Mouse (Mus musculus): ENCODE results near the gene Zfp341. TPM values are rescaled to one million over a fixed set of nuclear protein-coding genes. Genes with fewer than 3 reads are reported as not detected.

Zfp341 gene
- polyA plus RNA-seq, 1 experiment from 2014 or later, result 0.83 TPM

GRCm38 (mm10) chr2:154572996-154573395 is 40.1 kb upstream of the Zfp341 start:
- no peak overlapping the region for H3K27ac ChIP-seq
- H3K9ac ChIP-seq, result no peak overlapping the region
- H3K27me3 ChIP-seq (replicated peaks), result no peaks in the 10 kb centered on the region
- H3K9me3 ChIP-seq, result no peaks in the 10 kb centered on the region
- H3K4me1 ChIP-seq, result peaks cover 21% of the 10 kb centered on the region
- H3K4me2 ChIP-seq, result no peak overlapping the region
- WGBS, result 79% methylated on average over 3 of the region's 3 CpGs
- H3K4me3 ChIP-seq (replicated peaks), result no peak overlapping the region
- no peaks in the 10 kb centered on the region for H3K36me3 ChIP-seq
- ATAC-seq (ENCODE audit: insufficient read depth, low FRiP score, low read depth), result no peak

- no peaks in the 10 kb centered on the region for H3K27me3 ChIP-seq (replicated peaks)
- 79% methylated on average over 7 of the region's 7 CpGs for WGBS
- ATAC-seq (ENCODE audit: insufficient read depth, low FRiP score, low read depth), result no peak
- H3K4me2 ChIP-seq, result no peak overlapping the region
- H3K9ac ChIP-seq, result no peak overlapping the region
- no peaks in the 10 kb centered on the region for H3K36me3 ChIP-seq
- H3K27ac ChIP-seq, result no peak overlapping the region
- H3K9me3 ChIP-seq, result no peaks in the 10 kb centered on the region
- no peak overlapping the region for H3K4me3 ChIP-seq (replicated peaks)
- peaks cover 12% of the 10 kb centered on the region; the same call in 1 of the 2 replicates for H3K4me1 ChIP-seq
Observed at GRCm38 (mm10) chr2:154574271-154574670, 38.8 kb upstream of the Zfp341 start.

GRCm38 (mm10) chr2:154576876-154577743 is 36.0 kb upstream of the Zfp341 start:
- ATAC-seq (ENCODE audit: insufficient read depth, low FRiP score, low read depth), result no peak
- Histone ChIP-seq H3K9me3 (no peaks in the 10 kb centered on the region), H3K27me3 (replicated peaks) (no peaks in the 10 kb centered on the region), H3K27ac (no peak overlapping the region), H3K36me3 (no peaks in the 10 kb centered on the region), H3K4me2 (no peak overlapping the region), H3K9ac (no peak overlapping the region), H3K4me3 (replicated peaks) (no peak overlapping the region), H3K4me1 (no peaks in the 10 kb centered on the region)
- WGBS, result 63% methylated on average over 12 of the region's 12 CpGs

GRCm38 (mm10) chr2:154577744-154578067 is 35.4 kb upstream of the Zfp341 start:
- WGBS, result 88% methylated on average over 6 of the region's 6 CpGs
- no peaks in the 10 kb centered on the region for H3K27me3 ChIP-seq (replicated peaks)
- no peak overlapping the region for H3K27ac ChIP-seq
- no peaks in the 10 kb centered on the region for H3K36me3 ChIP-seq
- H3K4me2 ChIP-seq, result no peak overlapping the region
- no peaks in the 10 kb centered on the region for H3K4me1 ChIP-seq
- no peak for ATAC-seq (ENCODE audit: insufficient read depth, low FRiP score, low read depth)
- H3K9me3 ChIP-seq, result no peaks in the 10 kb centered on the region
- H3K4me3 ChIP-seq (replicated peaks), result no peak overlapping the region
- H3K9ac ChIP-seq, result no peak overlapping the region

- H3K27me3 ChIP-seq (replicated peaks), result no peaks in the 10 kb centered on the region
- H3K4me3 ChIP-seq (replicated peaks), result no peak overlapping the region
- H3K4me2 ChIP-seq, result no peak overlapping the region
- no peak overlapping the region for H3K27ac ChIP-seq
- 77% methylated on average over 8 of the region's 8 CpGs for WGBS
- no peaks in the 10 kb centered on the region for H3K9me3 ChIP-seq
- H3K36me3 ChIP-seq, result no peaks in the 10 kb centered on the region
- no peak for ATAC-seq (ENCODE audit: insufficient read depth, low FRiP score, low read depth)
- H3K4me1 ChIP-seq, result peaks cover 4% of the 10 kb centered on the region; the same call in 1 of the 2 replicates
- H3K9ac ChIP-seq, result no peak overlapping the region
Observed at GRCm38 (mm10) chr2:154580586-154580985, 32.5 kb upstream of the Zfp341 start.

- Histone ChIP-seq H3K4me1 (peaks cover 4% of the 10 kb centered on the region; the same call in 1 of the 2 replicates), H3K4me2 (no peak overlapping the region), H3K9me3 (no peaks in the 10 kb centered on the region), H3K36me3 (no peaks in the 10 kb centered on the region), H3K27me3 (replicated peaks) (no peaks in the 10 kb centered on the region), H3K9ac (no peak overlapping the region), H3K27ac (no peak overlapping the region), H3K4me3 (replicated peaks) (no peak overlapping the region)
- ATAC-seq (ENCODE audit: insufficient read depth, low FRiP score, low read depth), result no peak
- 68% methylated on average over 1 of the region's 1 CpGs for WGBS
Observed at GRCm38 (mm10) chr2:154581421-154581820, 31.7 kb upstream of the Zfp341 start.

- Histone ChIP-seq H3K4me2 (no peak overlapping the region), H3K9me3 (no peaks in the 10 kb centered on the region), H3K9ac (no peak overlapping the region), H3K27ac (no peak overlapping the region), H3K36me3 (peaks cover 5% of the 10 kb centered on the region), H3K4me1 (peaks cover 4% of the 10 kb centered on the region; the same call in 1 of the 2 replicates), H3K27me3 (replicated peaks) (no peaks in the 10 kb centered on the region), H3K4me3 (replicated peaks) (no peak overlapping the region)
- ATAC-seq (ENCODE audit: insufficient read depth, low FRiP score, low read depth), result peak; percentile 67; the same call in 1 of the 2 replicates
- WGBS, result 50% methylated on average over 15 of the region's 15 CpGs
Observed at GRCm38 (mm10) chr2:154583906-154584872, 28.9 kb upstream of the Zfp341 start.

GRCm38 (mm10) chr2:154584931-154585601 is 28.0 kb upstream of the Zfp341 start:
- Histone ChIP-seq H3K9me3 (no peaks in the 10 kb centered on the region), H3K4me3 (replicated peaks) (no peak overlapping the region), H3K4me1 (peaks cover 4% of the 10 kb centered on the region; the same call in 1 of the 2 replicates), H3K4me2 (no peak overlapping the region), H3K36me3 (peaks cover 5% of the 10 kb centered on the region), H3K27ac (no peak overlapping the region), H3K9ac (no peak overlapping the region), H3K27me3 (replicated peaks) (no peaks in the 10 kb centered on the region)
- 69% methylated on average over 17 of the region's 17 CpGs for WGBS
- no peak for ATAC-seq (ENCODE audit: insufficient read depth, low FRiP score, low read depth)

GRCm38 (mm10) chr2:154586405-154586804 is 26.7 kb upstream of the Zfp341 start:
- H3K4me1 ChIP-seq, result peaks cover 4% of the 10 kb centered on the region; the same call in 1 of the 2 replicates
- H3K9ac ChIP-seq, result no peak overlapping the region
- H3K9me3 ChIP-seq, result no peaks in the 10 kb centered on the region
- no peak overlapping the region for H3K4me2 ChIP-seq
- peaks cover 5% of the 10 kb centered on the region for H3K36me3 ChIP-seq
- no peak for ATAC-seq (ENCODE audit: insufficient read depth, low FRiP score, low read depth)
- 75% methylated on average over 5 of the region's 5 CpGs for WGBS
- H3K27ac ChIP-seq, result no peak overlapping the region
- H3K4me3 ChIP-seq (replicated peaks), result no peak overlapping the region
- H3K27me3 ChIP-seq (replicated peaks), result no peaks in the 10 kb centered on the region

- H3K4me3 ChIP-seq (replicated peaks), result no peak overlapping the region
- no peak overlapping the region for H3K9ac ChIP-seq
- no peak for ATAC-seq (ENCODE audit: insufficient read depth, low FRiP score, low read depth)
- no peaks in the 10 kb centered on the region for H3K9me3 ChIP-seq
- peaks cover under 1% of the 10 kb centered on the region; the same call in 1 of the 2 replicates for H3K4me1 ChIP-seq
- H3K27me3 ChIP-seq (replicated peaks), result no peaks in the 10 kb centered on the region
- H3K4me2 ChIP-seq, result no peak overlapping the region
- peaks cover 12% of the 10 kb centered on the region for H3K36me3 ChIP-seq
- no peak overlapping the region for H3K27ac ChIP-seq
- 87% methylated on average over 4 of the region's 4 CpGs for WGBS
Observed at GRCm38 (mm10) chr2:154589051-154589450, 24.0 kb upstream of the Zfp341 start.

GRCm38 (mm10) chr2:154591239-154591638 is 21.9 kb upstream of the Zfp341 start:
- Histone ChIP-seq H3K4me2 (no peak overlapping the region), H3K9me3 (no peaks in the 10 kb centered on the region), H3K27ac (no peak overlapping the region), H3K27me3 (replicated peaks) (no peaks in the 10 kb centered on the region), H3K36me3 (peaks cover 12% of the 10 kb centered on the region), H3K4me3 (replicated peaks) (no peak overlapping the region), H3K9ac (no peak overlapping the region), H3K4me1 (no peaks in the 10 kb centered on the region)
- 77% methylated on average over 3 of the region's 3 CpGs for WGBS
- ATAC-seq (ENCODE audit: insufficient read depth, low FRiP score, low read depth), result no peak

All from stomach, embryonic 15.5 days (tissue).